Mouse (Mus musculus): Measurements from ENCODE around the gene Blm. TPM values are rescaled to one million over a fixed set of nuclear protein-coding genes. Genes with fewer than 3 reads are reported as not detected.
A peak's percentile ranks its signal among the peaks of the same experiment; 100 is the strongest.

Gene Blm
- total and polyA plus RNA-seq, 3 experiments = 24.1 to 56.2 (median 36.4) TPM

DNA sequence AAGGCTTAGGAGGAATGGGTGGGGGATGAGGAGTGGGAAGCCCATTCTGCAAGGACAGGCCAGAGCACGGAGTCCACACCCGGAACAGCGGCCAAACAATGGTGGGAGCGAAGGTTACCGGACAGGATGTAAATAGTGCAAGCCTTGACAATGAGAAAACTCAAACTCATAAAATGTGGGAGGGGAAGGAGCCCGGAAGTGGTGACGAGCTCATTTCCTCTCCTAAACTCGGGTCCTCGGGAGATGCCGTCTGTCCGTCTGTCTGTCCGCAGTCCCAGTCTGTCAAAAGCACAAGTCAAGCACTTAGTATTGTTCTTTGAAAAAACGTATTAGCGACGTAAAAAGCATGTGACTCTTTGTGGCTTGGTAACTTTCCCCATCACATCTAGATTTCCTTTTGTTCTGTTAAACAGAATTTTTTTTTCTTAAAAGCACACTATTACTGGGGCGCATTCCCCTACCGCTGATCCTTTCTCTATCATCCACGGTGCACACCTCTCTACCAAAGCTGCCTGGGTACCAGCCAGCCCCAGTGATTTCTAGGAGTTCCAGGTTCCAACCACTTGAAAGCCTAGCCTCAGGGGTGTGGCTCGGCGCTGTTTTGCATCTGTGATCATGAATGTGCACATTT, 48.0 kb upstream of the Blm start:
- peak overlapping the region; percentile 93 for H3K4me2 ChIP-seq (ENCODE audit: insufficient read depth, low read depth, poor library complexity, severe bottlenecking)
- no peaks in the 10 kb centered on the region for H3K79me2 ChIP-seq (replicated peaks; ENCODE audit: control insufficient read depth, extremely low read depth, insufficient read depth, poor library complexity, severe bottlenecking)
- no peaks in the 10 kb centered on the region for H3K27me3 ChIP-seq (replicated peaks)
- peak; percentile 32 for DNase-seq (ENCODE audit: extremely low read depth)
- peak overlapping the region; percentile 9 to 32 (median 28) for H3K4me3 ChIP-seq (replicated peaks in 1 of 3; ENCODE audit: low read depth in 2 of 3, low read length in 2 of 3, poor library complexity in 1 of 3)
- dilution Hi-C loops (cut with MboI; ENCODE audit: extremely low pct_ligation_motif_present, extremely low pct_unique_long_range_greater_than_20kb, low sequenced_read_pairs) = no loop called here
- in situ Hi-C loops (cut with MboI; ENCODE audit: low pct_ligation_motif_present, low pct_unique_long_range_greater_than_20kb, low sequenced_read_pairs) = loop anchor here (5.0 to 25.0 kb wide), 2 partner anchors 196 to 446 kb away; partner anchors contain the start of gene Fes
- H3K9ac ChIP-seq (ENCODE audit: insufficient read depth, low read depth) = peak overlapping the region; percentile 37; the same call in 1 of the 2 replicates
- H3K27ac ChIP-seq (ENCODE audit: insufficient read depth, low read depth) = no peak overlapping the region
- peaks cover 8 to 21% of the 10 kb centered on the region in 2 experiments for H3K4me1 ChIP-seq (ENCODE audit: control insufficient read depth in 1 of 2, insufficient read depth in 2 of 2)
- H3K36me3 ChIP-seq (replicated peaks in 1 of 2; ENCODE audit: control insufficient read depth in 1 of 2, insufficient read depth in 1 of 2, low read length in 1 of 2) = peaks cover 0 to 8% of the 10 kb centered on the region in 2 experiments
- TF ChIP-seq HCFC1 (IDR thresholded peaks at IDR 0.05; ENCODE audit: low read depth, low read length) (0 out of 2 replicates have a peak, but pooled peaks have one; percentile 5), CHD2 (IDR thresholded peaks at IDR 0.05; ENCODE audit: low read length) (no peak), ELF1 (IDR thresholded peaks at IDR 0.05; ENCODE audit: low read depth, low read length) (peak; percentile 50; the same call in 1 of the 2 replicates), ZC3H11A (IDR thresholded peaks at IDR 0.05; ENCODE audit: low read depth, low read length) (no peak)
- H3K9me3 ChIP-seq (replicated peaks; ENCODE audit: low read length) = no peaks in the 10 kb centered on the region

DNA sequence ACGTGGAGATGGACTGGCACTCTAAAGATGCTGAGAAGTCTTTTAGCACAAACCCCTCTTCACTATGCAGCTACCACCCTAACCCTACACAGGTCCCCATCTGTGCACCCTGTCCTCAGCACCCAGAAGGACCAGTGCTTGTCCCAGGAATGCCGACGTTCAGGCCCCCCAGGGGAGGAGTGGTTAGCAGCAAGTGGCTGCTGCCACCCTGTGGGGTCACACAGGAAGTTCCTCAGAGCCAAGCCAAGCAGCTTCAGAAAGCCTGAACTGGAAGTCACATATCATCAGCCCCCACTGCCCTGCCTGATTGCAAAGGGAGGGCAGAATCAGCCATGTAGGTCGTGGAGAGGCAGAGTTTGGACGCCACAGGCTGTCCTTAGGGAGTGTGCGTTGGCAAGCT, 45.4 kb upstream of the Blm start:
- no peaks in the 10 kb centered on the region for H3K79me2 ChIP-seq (replicated peaks; ENCODE audit: control insufficient read depth, extremely low read depth, insufficient read depth, poor library complexity, severe bottlenecking)
- DNase-seq (ENCODE audit: extremely low read depth) = no peak
- no peaks in the 10 kb centered on the region for H3K9me3 ChIP-seq (replicated peaks; ENCODE audit: low read length)
- H3K36me3 ChIP-seq (replicated peaks in 1 of 2; ENCODE audit: control insufficient read depth in 1 of 2, insufficient read depth in 1 of 2, low read length in 1 of 2) = no peaks in the 10 kb centered on the region
- H3K4me2 ChIP-seq (ENCODE audit: insufficient read depth, low read depth, poor library complexity, severe bottlenecking) = peak overlapping the region; percentile 52; the same call in 1 of the 2 replicates
- in situ Hi-C loops (cut with MboI; ENCODE audit: low pct_ligation_motif_present, low pct_unique_long_range_greater_than_20kb, low sequenced_read_pairs) = loop anchor here (5.0 to 25.0 kb wide), 2 partner anchors 193 to 443 kb away; partner anchors contain the start of gene Fes
- H3K9ac ChIP-seq (ENCODE audit: insufficient read depth, low read depth) = no peak overlapping the region
- peaks cover 17 to 30% of the 10 kb centered on the region in 2 experiments for H3K4me1 ChIP-seq (ENCODE audit: control insufficient read depth in 1 of 2, insufficient read depth in 2 of 2)
- H3K4me3 ChIP-seq (replicated peaks in 1 of 3; ENCODE audit: low read depth in 2 of 3, low read length in 2 of 3, poor library complexity in 1 of 3) = no peak overlapping the region
- TF ChIP-seq IRF4 (IDR thresholded peaks at IDR 0.05; ENCODE audit: low read depth, low read length) = peak; percentile 25; the same call in 1 of the 2 replicates
- TF ChIP-seq NELFE (IDR thresholded peaks at IDR 0.05; ENCODE audit: low read depth, low read length) = no peak; the same call in 1 of the 2 replicates
- TF ChIP-seq RAD21 (IDR thresholded peaks at IDR 0.05; ENCODE audit: low read depth, low read length) = peak; percentile 87
- no peak for TF ChIP-seq POLR2A (IDR thresholded peaks at IDR 0.05; ENCODE audit: low read depth, low read length)
- TF ChIP-seq RCOR1 (conservative IDR thresholded peaks at IDR 0.05; ENCODE audit: low read depth, low read length) = no peak
- TF ChIP-seq ZC3H11A (IDR thresholded peaks at IDR 0.05; ENCODE audit: low read depth, low read length) = peak; percentile 41
- no peak for TF ChIP-seq ZMIZ1 (IDR thresholded peaks at IDR 0.05; ENCODE audit: low read depth, low read length)
- no peak for TF ChIP-seq ZKSCAN1 (IDR thresholded peaks at IDR 0.05; ENCODE audit: borderline replicate concordance, low read depth, low read length)
- no peak for TF ChIP-seq CHD1 (IDR thresholded peaks at IDR 0.05; ENCODE audit: low read depth, low read length)
- no peak for TF ChIP-seq HCFC1 (IDR thresholded peaks at IDR 0.05; ENCODE audit: low read depth, low read length)
- no peak for TF ChIP-seq USF1 (IDR thresholded peaks at IDR 0.05; ENCODE audit: low read depth, low read length)
- no peak for TF ChIP-seq JUN (IDR thresholded peaks at IDR 0.05; ENCODE audit: insufficient read depth, low read depth, low read length)
- TF ChIP-seq MEF2A (IDR thresholded peaks at IDR 0.05; ENCODE audit: borderline replicate concordance, low read depth, low read length) = no peak
- peak; percentile 39 to 87; a peak in 3 of 4 replicates for TF ChIP-seq CTCF (conservative IDR thresholded peaks at IDR 0.05 in 1 of 2, IDR thresholded peaks at IDR 0.05 in 1 of 2; ENCODE audit: low read depth in 2 of 2, low read length in 2 of 2)
- no peak for TF ChIP-seq KAT2A (IDR thresholded peaks at IDR 0.05; ENCODE audit: insufficient replicate concordance, low read length)
- peak; percentile 85 for TF ChIP-seq SMC3 (IDR thresholded peaks at IDR 0.05; ENCODE audit: low read depth, low read length)
- TF ChIP-seq MAZ (IDR thresholded peaks at IDR 0.05; ENCODE audit: low read depth, low read length) = peak; percentile 64; the same call in 1 of the 2 replicates
- peak; percentile 15; the same call in 1 of the 2 replicates for TF ChIP-seq ELF1 (IDR thresholded peaks at IDR 0.05; ENCODE audit: low read depth, low read length)
- TF ChIP-seq SIN3A (IDR thresholded peaks at IDR 0.05; ENCODE audit: low read length) = no peak
- TF ChIP-seq TCF12 (IDR thresholded peaks at IDR 0.05; ENCODE audit: low read depth, low read length) = no peak
- no peak for TF ChIP-seq MXI1 (IDR thresholded peaks at IDR 0.05; ENCODE audit: low read depth, low read length)
- no peak for TF ChIP-seq TBP (conservative IDR thresholded peaks at IDR 0.05; ENCODE audit: low read depth, low read length)
- TF ChIP-seq ETS1 (conservative IDR thresholded peaks at IDR 0.05; ENCODE audit: low read depth, low read length) = no peak
- no peak for TF ChIP-seq POLR2AphosphoS2 (IDR thresholded peaks at IDR 0.05; ENCODE audit: low read depth, low read length)
- H3K27me3 ChIP-seq (replicated peaks) = no peaks in the 10 kb centered on the region
- dilution Hi-C loops (cut with MboI; ENCODE audit: extremely low pct_ligation_motif_present, extremely low pct_unique_long_range_greater_than_20kb, low sequenced_read_pairs) = no loop called here
- no peak overlapping the region for H3K27ac ChIP-seq (ENCODE audit: insufficient read depth, low read depth)

Measured in CH12.LX (cell line).